Mouse (Mus musculus) lung, embryonic 15.5 days (tissue): ENCODE measurements around the gene Pnrc2. TPM values are rescaled to one million over a fixed set of nuclear protein-coding genes. Genes with fewer than 3 reads are reported as not detected.

ENCODE experiments used
- ATAC-seq: fragments of 200-750 bp; cut with Nextera tagmentation; 2 replicates; pipeline ENCODE4 v1.8.0; 2017; ENCODE audit warnings: moderate number of reproducible peaks, borderline replicate concordance; ENCODE audit not compliant: low FRiP score, low TSS enrichment; ENCODE audit errors: extremely low read depth
- H3K27ac ChIP-seq: fragments of 300-500 bp; sonication (generic); 2 replicates; pipeline ENCODE4 v1.5.1; 2015; ENCODE audit warnings: moderate library complexity, mild to moderate bottlenecking, inconsistent platforms
- H3K27me3 ChIP-seq: fragments of 300-500 bp; sonication (generic); 2 replicates; pipeline ENCODE4 v1.6.1; 2015; ENCODE audit warnings: inconsistent platforms
- H3K36me3 ChIP-seq: fragments of 300-500 bp; sonication (generic); 2 replicates; pipeline ENCODE4 v1.6.1; 2015; ENCODE audit warnings: inconsistent platforms
- H3K4me1 ChIP-seq: fragments of 300-500 bp; sonication (generic); 2 replicates; pipeline ENCODE4 v1.6.1; 2015; ENCODE audit warnings: inconsistent platforms
- H3K4me2 ChIP-seq: fragments of 300-500 bp; sonication (generic); 2 replicates; pipeline ENCODE4 v1.6.1; 2015; ENCODE audit warnings: inconsistent platforms, mild to moderate bottlenecking, moderate library complexity
- H3K4me3 ChIP-seq: fragments of 300-500 bp; sonication (generic); 2 replicates; pipeline ENCODE4 v1.5.1; 2015; ENCODE audit warnings: mild to moderate bottlenecking, inconsistent platforms
- H3K9ac ChIP-seq: fragments of 300-500 bp; sonication (generic); 2 replicates; pipeline ENCODE4 v1.6.1; 2015; ENCODE audit warnings: inconsistent platforms
- H3K9me3 ChIP-seq: fragments of 300-500 bp; sonication (generic); 2 replicates; pipeline ENCODE4 v1.6.1; 2016; ENCODE audit warnings: inconsistent platforms
- WGBS: fragments of 180-500 bp; shearing (Covaris S2); methylation state at CpG from one replicate; pipeline ENCODE4 v1.1.7; 2015; 5-methylcytosine and 5-hydroxymethylcytosine counted together
- polyA plus RNA-seq: library from polyadenylated mRNA; unstranded; fragments of >200 nt; fragmentation: Nextera tagmentation; extraction: Ambion mirVana; gene quantifications from 2 replicates; pipeline ENCODE4 v1.2.1, GENCODE M21; 2015

The Pnrc2 gene
- polyA plus RNA-seq: 210 and 220 TPM in 2 replicates

DNA sequence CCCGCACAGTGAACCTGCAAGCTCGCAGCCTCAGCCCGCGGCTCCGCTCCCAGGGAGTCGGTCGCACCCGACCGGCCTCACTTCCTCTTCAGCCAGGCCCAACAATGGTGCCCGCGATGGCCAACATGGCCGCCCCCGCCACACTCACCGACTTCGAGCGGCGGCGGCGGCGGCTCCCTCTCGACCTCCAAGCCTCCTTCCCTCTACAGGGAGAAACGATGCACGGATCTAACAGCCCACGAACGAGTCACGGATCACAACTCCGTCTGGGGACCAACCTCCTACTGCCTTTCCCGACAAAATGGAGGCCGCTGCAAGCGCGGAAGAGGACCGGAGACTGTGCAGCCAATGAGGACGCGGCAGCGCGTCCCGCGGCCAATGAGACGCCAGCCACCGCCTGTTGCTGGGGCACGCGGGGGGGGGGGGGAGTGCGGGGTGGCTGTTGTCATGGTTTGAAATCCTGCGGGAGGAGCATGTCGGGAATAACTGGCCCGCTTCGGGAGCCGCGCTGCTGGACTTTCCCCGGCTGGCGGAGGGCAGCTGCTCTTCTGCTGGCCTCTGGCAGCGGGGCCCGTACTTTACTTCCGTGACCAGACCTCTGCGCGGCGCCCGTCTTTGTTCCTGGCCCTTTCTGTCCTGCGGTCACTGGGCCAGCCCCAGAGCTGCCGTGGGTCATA lies at the start of gene Pnrc2:
Gene Pnrc2, minus strand, starts transcription at position 325 of the 677 bp plus-strand sequence.
- under 1% methylated on average over 60 of the region's 60 CpGs for WGBS
- peaks cover 56% of the 10 kb centered on the region for H3K4me1 ChIP-seq
- H3K4me3 ChIP-seq: peak within 1 kb of the TSS; percentile 69
- no peaks in the 10 kb centered on the region for H3K9me3 ChIP-seq
- H3K4me2 ChIP-seq: peak within 1 kb of the TSS; percentile 80
- H3K9ac ChIP-seq: peak within 1 kb of the TSS; percentile 85
- H3K27me3 ChIP-seq: no peaks in the 10 kb centered on the region
- H3K36me3 ChIP-seq: peaks cover 16% of the 10 kb centered on the region
- peak within 1 kb of the TSS; percentile 99 for H3K27ac ChIP-seq
- peak; percentile 95 for ATAC-seq

- 76% methylated on average over 1 of the region's 1 CpGs for WGBS
- Histone ChIP-seq H3K9ac (no peak overlapping the region), H3K4me1 (peaks cover 9% of the 10 kb centered on the region), H3K36me3 (peaks cover 5% of the 10 kb centered on the region; the same call in 1 of the 2 replicates), H3K9me3 (no peaks in the 10 kb centered on the region), H3K27ac (no peak overlapping the region; the same call in 1 of the 2 replicates), H3K4me3 (peak overlapping the region; percentile 67), H3K4me2 (peak overlapping the region; percentile 91), H3K27me3 (no peaks in the 10 kb centered on the region)
- ATAC-seq: no peak
Measured at GRCm38 (mm10) chr4:135922190-135922589, 48.5 kb upstream of the Pnrc2 start.

DNA sequence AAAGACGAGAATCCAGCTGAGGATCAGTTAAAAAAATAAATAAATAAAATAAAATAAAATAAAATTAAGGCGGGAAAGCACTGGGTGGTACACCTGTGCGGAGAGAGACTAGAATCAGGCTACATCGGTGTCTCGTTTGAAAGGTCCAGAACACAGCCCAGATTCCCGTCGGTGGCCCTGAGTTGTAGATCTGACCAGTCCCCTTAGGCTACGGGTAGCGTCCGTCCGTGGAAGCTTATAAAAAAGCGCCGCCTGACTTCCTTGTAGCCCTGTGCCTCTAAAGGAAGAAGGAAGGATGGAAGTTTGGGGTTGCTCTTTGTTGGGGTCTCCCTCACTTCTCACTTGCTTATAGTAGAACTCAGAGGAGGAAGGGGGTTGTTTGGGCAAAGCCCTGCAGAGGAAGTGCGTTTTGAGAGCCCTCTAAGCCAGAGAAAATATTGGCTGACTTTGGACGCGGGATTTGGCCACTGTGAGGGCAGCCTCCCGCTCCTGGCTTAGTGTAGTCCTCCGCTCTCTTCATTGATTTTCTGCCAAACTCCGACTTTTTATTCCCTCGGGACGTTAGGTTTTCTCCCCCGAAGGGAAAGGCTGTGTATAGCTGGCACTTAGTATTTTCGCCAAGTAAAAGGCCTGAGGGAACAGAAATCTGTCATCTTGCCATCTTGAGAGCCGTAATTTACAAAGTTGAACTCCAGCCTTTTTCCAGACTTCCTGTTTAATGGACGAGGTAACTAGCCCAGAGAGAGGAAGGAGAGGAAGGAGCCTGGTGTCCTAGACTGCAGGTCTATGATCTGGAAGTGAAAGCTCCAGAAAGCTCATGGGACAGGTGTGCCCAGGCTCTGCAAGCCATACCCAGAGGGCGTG lies 47.8 kb upstream of the Pnrc2 start:
- WGBS: 3% methylated on average over 26 of the region's 26 CpGs
- Histone ChIP-seq H3K9ac (peak overlapping the region; percentile 69), H3K4me1 (peaks cover 9% of the 10 kb centered on the region), H3K4me3 (peak overlapping the region; percentile 67), H3K27me3 (no peaks in the 10 kb centered on the region), H3K9me3 (no peaks in the 10 kb centered on the region), H3K27ac (peak overlapping the region; percentile 76), H3K4me2 (peak overlapping the region; percentile 91), H3K36me3 (peaks cover 5% of the 10 kb centered on the region; the same call in 1 of the 2 replicates)
- no peak for ATAC-seq

DNA sequence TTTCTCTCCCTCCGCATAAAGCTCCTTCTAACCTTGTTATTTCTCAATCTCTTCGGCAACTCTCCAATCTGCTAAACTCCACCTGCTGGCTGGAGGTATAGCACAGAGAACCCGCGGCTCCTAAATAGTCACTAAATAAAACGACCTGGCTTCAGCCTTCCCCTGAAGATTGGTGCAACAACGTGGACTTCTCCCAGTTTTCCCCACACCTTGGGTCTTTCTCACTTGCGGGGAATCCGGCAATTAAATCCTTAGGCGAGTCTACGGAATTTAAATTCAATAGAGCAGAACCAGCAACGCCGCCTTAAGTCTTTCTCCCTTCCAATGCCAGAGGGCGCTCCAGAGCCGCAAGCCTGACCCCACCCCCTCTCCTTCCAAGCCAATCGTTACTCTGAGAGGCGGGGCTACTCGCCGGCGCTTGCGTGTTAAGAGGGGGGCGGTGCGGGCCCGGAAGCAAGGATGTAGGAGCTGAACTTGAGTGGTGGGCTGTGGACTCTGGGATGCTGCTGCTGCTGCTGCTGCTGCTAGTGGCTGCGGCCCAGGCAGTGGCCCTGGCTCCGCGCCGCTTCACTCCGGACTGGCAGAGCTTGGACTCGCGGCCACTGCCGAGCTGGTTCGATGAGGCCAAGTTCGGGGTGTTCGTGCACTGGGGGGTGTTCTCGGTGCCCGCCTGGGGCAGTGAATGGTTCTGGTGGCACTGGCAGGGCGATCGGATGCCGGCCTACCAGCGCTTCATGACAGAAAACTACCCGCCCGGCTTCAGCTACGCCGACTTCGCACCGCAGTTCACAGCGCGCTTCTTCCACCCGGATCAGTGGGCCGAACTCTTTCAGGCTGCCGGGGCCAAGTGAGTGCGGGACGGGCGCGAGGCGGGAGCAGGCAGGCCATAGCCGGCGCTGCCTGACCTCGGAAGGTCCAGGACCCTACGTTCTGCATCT lies 46.9 kb upstream of the Pnrc2 start, which contains the start of gene Fuca1:
Gene Fuca1, plus strand, starts transcription at position 432 of the 938 bp plus-strand sequence.
- WGBS: 1% methylated on average over 60 of the region's 60 CpGs
- Histone ChIP-seq H3K27me3 (no peaks in the 10 kb centered on the region), H3K4me3 (peak within 1 kb of the TSS; percentile 67), H3K27ac (peak within 1 kb of the TSS; percentile 76), H3K4me1 (peaks cover 9% of the 10 kb centered on the region), H3K4me2 (peak within 1 kb of the TSS; percentile 91), H3K9ac (peak within 1 kb of the TSS; percentile 69), H3K9me3 (no peaks in the 10 kb centered on the region), H3K36me3 (peaks cover 5% of the 10 kb centered on the region; the same call in 1 of the 2 replicates)
- ATAC-seq: peak; percentile 96

DNA sequence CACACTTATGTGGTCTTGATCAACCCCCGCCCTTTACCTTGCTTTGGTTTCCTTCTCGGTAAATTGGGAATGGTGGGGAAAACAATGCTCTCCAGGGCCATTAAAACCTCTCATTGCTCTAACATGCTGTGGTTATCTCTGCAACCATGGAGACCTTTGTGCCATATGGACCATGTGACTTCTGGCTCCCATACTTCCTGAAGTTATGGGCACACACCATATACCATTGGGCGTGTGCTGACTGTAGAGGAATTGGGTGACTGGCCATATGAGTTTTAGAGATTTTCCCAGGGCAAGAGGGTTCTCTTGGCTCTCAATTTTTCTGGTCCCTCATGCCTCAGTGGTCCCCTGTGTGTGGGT lies 45.6 kb upstream of the Pnrc2 start:
- Histone ChIP-seq H3K4me3 (no peak overlapping the region), H3K36me3 (0 out of 2 replicates have a peak, but pooled peaks cover under 1% of the 10 kb centered on the region), H3K9me3 (no peaks in the 10 kb centered on the region), H3K27ac (no peak overlapping the region), H3K4me1 (peaks cover 9% of the 10 kb centered on the region), H3K27me3 (no peaks in the 10 kb centered on the region), H3K9ac (no peak overlapping the region), H3K4me2 (no peak overlapping the region)
- no peak for ATAC-seq
- 83% methylated on average over 3 of the region's 3 CpGs for WGBS

GRCm38 (mm10) chr4:135918635-135919279 lies 45.1 kb upstream of the Pnrc2 start:
- no peak overlapping the region for H3K27ac ChIP-seq
- peaks cover 9% of the 10 kb centered on the region for H3K4me1 ChIP-seq
- ATAC-seq: no peak
- no peak overlapping the region for H3K4me2 ChIP-seq
- no peaks in the 10 kb centered on the region for H3K9me3 ChIP-seq
- no peaks in the 10 kb centered on the region for H3K27me3 ChIP-seq
- WGBS: 68% methylated on average over 13 of the region's 13 CpGs
- no peaks in the 10 kb centered on the region for H3K36me3 ChIP-seq
- no peak overlapping the region for H3K9ac ChIP-seq
- H3K4me3 ChIP-seq: no peak overlapping the region

GRCm38 (mm10) chr4:135913433-135913832 lies 39.8 kb upstream of the Pnrc2 start:
- ATAC-seq: no peak
- Histone ChIP-seq H3K4me2 (no peak overlapping the region), H3K9ac (no peak overlapping the region), H3K4me1 (no peaks in the 10 kb centered on the region), H3K9me3 (no peaks in the 10 kb centered on the region), H3K36me3 (no peaks in the 10 kb centered on the region), H3K27ac (no peak overlapping the region), H3K27me3 (no peaks in the 10 kb centered on the region), H3K4me3 (no peak overlapping the region)
- 52% methylated on average over 4 of the region's 4 CpGs for WGBS

DNA sequence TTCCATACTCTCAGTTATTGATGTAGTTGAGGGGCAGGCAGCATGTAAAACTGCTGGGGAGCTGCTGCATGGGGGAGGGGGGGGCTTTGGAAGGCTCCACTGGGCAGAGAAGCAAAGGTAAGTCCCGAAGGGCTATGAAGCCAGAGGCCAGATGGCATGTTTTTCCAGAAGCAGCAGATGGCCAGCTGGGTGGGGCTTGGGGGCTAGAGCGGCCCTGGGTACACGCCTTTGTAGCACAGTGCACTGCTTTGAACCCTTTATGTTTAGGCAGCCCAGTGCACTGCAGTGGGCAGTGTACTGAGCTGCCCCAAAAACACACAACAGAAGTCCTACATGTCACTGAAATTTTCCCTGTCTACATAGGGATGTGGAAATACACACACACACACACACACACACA lies 39.2 kb upstream of the Pnrc2 start:
- Histone ChIP-seq H3K4me1 (no peaks in the 10 kb centered on the region), H3K4me3 (no peak overlapping the region), H3K36me3 (no peaks in the 10 kb centered on the region), H3K27ac (no peak overlapping the region), H3K27me3 (no peaks in the 10 kb centered on the region), H3K9me3 (no peaks in the 10 kb centered on the region), H3K4me2 (no peak overlapping the region), H3K9ac (no peak overlapping the region)
- ATAC-seq: no peak
- WGBS: 43% methylated on average over 3 of the region's 3 CpGs

- H3K4me3 ChIP-seq: no peak overlapping the region
Measured at GRCm38 (mm10) chr4:135912164-135912563, 38.5 kb upstream of the Pnrc2 start.

GRCm38 (mm10) chr4:135911531-135911930 lies 37.9 kb upstream of the Pnrc2 start:
- Histone ChIP-seq H3K27ac (no peak overlapping the region), H3K4me3 (no peak overlapping the region), H3K27me3 (no peaks in the 10 kb centered on the region), H3K4me1 (no peaks in the 10 kb centered on the region), H3K9ac (no peak overlapping the region), H3K9me3 (no peaks in the 10 kb centered on the region), H3K4me2 (no peak overlapping the region), H3K36me3 (no peaks in the 10 kb centered on the region)
- ATAC-seq: no peak
- WGBS: 61% methylated on average over 7 of the region's 7 CpGs

More at GRCm38 (mm10) chr4:135912164-135912563, 38.5 kb upstream of the Pnrc2 start:
- H3K27me3 ChIP-seq: no peaks in the 10 kb centered on the region
- no peak overlapping the region for H3K4me2 ChIP-seq
- no peak overlapping the region for H3K9ac ChIP-seq
- H3K4me1 ChIP-seq: no peaks in the 10 kb centered on the region
- 46% methylated on average over 3 of the region's 3 CpGs for WGBS
- H3K27ac ChIP-seq: 0 out of 2 replicates have a peak overlapping the region, but pooled peaks have one; percentile 20
- H3K36me3 ChIP-seq: no peaks in the 10 kb centered on the region
- no peaks in the 10 kb centered on the region for H3K9me3 ChIP-seq
- ATAC-seq: no peak
